Mouse (Mus musculus) heart, embryonic 10.5 days (tissue): ENCODE measurements around the gene Arhgap18. TPM values are rescaled to one million over a fixed set of nuclear protein-coding genes. Genes with fewer than 3 reads are reported as not detected.

Source experiments
- DNase-seq: peaks from one replicate; pipeline ENCODE4 v3.0.0-alpha.2; 2017; ENCODE audit warnings: low spot score
- H3K27ac ChIP-seq: fragments of 300-500 bp; sonication (generic); 2 replicates; pipeline ENCODE4 v1.5.1; 2016; ENCODE audit warnings: mild to moderate bottlenecking
- H3K27me3 ChIP-seq: fragments of 300-500 bp; sonication (generic); 2 replicates; pipeline ENCODE4 v1.6.1; 2016; ENCODE audit warnings: mild to moderate bottlenecking; ENCODE audit not compliant: poor library complexity, insufficient read depth, severe bottlenecking
- H3K36me3 ChIP-seq: fragments of 300-500 bp; sonication (generic); 2 replicates; pipeline ENCODE4 v1.6.1; 2016; ENCODE audit warnings: mild to moderate bottlenecking, moderate library complexity
- H3K4me1 ChIP-seq: fragments of 300-500 bp; sonication (generic); 2 replicates; pipeline ENCODE4 v1.6.1; 2016; ENCODE audit warnings: mild to moderate bottlenecking
- H3K4me3 ChIP-seq: fragments of 300-500 bp; sonication (generic); 2 replicates; pipeline ENCODE4 v1.5.1; 2016; ENCODE audit warnings: mild to moderate bottlenecking, moderate library complexity
- H3K9me3 ChIP-seq: fragments of 300-500 bp; sonication (generic); 2 replicates; pipeline ENCODE4 v1.6.1; 2016; ENCODE audit warnings: mild to moderate bottlenecking, moderate library complexity
- whole genome bisulfite sequencing: fragments of 180-500 bp; shearing (Covaris S2); methylation state at CpG from one replicate; pipeline ENCODE4 v1.1.7; 2016; 5-methylcytosine and 5-hydroxymethylcytosine counted together
- polyA plus RNA-seq: library from polyadenylated mRNA; unstranded; fragments of >200 nt; fragmentation: Nextera tagmentation; extraction: Ambion mirVana; gene quantifications from 2 replicates; pipeline ENCODE4 v1.2.1, GENCODE M21; 2016

Gene Arhgap18
- polyA plus RNA-seq: 12.8 and 22.7 TPM in 2 replicates

DNA sequence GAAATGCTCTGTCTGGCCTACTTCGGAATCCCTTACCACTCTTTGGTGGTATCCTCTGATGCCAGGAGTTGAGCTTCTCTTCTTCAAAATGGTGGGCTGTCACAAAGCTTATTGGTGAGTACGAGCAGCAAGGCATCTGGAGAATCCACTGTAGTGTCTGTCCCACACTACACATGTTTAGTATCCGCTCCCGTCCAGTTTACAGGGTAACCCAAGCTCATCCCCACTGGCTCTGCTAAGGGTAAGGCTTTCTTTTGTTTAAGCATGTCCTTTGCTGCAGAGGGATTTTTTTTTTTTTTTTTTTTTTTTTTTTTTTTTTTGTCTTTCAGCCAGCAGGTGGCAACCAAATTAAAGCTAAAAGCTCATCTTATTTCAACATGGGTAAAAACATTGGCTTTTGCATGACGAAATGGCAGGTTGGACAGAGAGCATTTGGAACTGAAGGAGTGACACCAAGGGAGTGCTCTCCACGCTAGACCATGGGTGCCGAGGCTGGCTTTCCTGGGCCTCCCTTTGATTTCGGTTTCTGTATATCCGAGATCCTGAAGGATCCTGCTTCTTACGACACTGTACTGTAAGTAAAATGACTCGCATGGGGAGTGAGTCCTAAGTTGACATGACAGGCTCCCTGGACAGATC, at the start of gene Arhgap18:
Gene Arhgap18 (plus strand): TSS at position 493 of the 639 bp plus-strand sequence.
- no peak for DNase-seq
- H3K36me3 ChIP-seq: no peaks in the 10 kb centered on the region
- no peak within 1 kb of the TSS for H3K4me3 ChIP-seq
- WGBS: 84% methylated on average over 11 of the region's 11 CpGs
- H3K4me1 ChIP-seq: no peaks in the 10 kb centered on the region
- no peak within 1 kb of the TSS for H3K27ac ChIP-seq
- no peaks in the 10 kb centered on the region for H3K27me3 ChIP-seq
- no peaks in the 10 kb centered on the region for H3K9me3 ChIP-seq

DNA sequence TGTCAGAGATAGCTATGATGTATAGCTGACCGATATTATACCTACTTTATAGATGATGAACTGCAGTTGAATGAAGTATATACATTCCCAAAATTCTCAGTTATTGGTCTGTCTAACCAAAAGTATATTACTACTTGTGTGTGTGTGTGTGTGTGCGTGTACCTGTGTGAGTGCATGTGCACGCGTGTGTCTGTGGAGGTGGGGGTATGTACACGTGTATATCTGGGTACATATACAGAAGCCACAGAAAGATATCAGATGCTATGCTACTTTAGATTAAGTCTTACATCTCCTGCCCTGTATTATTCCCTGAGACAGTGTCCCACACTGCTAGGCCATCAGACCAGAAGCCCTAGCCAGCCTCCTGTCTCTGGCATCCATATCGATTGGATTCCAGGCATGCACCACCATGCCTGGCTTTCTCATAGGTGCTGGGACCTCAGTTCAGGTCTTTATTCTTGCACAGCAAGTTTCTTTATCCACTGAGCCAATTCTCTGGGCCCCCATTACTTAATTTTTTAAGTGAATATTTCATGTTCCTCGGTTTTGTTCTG, 42.7 kb upstream of the Arhgap18 start:
- Histone ChIP-seq H3K4me3 (no peak overlapping the region), H3K9me3 (no peaks in the 10 kb centered on the region), H3K27me3 (no peaks in the 10 kb centered on the region), H3K36me3 (no peaks in the 10 kb centered on the region), H3K4me1 (no peaks in the 10 kb centered on the region), H3K27ac (no peak overlapping the region)
- no peak for DNase-seq
- 91% methylated on average over 7 of the region's 7 CpGs for WGBS

GRCm38 (mm10) chr10:26711068-26711467, 42.2 kb upstream of the Arhgap18 start:
- no peak for DNase-seq
- no peaks in the 10 kb centered on the region for H3K27me3 ChIP-seq
- no peaks in the 10 kb centered on the region for H3K36me3 ChIP-seq
- WGBS: 13% methylated on average over 3 of the region's 3 CpGs
- no peak overlapping the region for H3K27ac ChIP-seq
- no peaks in the 10 kb centered on the region for H3K4me1 ChIP-seq
- H3K4me3 ChIP-seq: no peak overlapping the region
- H3K9me3 ChIP-seq: no peaks in the 10 kb centered on the region

DNA sequence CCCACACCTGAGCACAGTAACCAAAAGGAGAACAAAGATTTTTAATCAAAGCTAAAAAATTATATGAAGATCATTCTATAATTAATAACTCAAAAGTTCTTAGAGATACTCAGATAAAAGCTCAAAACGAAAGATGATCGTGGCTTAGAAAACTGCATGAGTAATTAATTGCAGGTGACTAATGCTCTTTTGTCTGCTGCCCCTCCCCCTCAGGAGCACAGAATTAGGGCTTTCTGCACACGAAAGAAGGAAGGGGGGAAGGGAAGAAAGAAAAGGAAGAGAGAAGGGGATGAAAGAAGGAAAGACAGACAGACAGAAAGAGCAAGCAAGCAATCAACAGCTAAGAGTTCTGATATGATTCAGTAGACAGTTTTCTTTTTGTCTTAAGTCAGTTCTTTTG, 39.2 kb upstream of the Arhgap18 start:
- no peaks in the 10 kb centered on the region for H3K27me3 ChIP-seq
- no peak overlapping the region for H3K27ac ChIP-seq
- no peaks in the 10 kb centered on the region for H3K36me3 ChIP-seq
- DNase-seq: no peak
- H3K4me1 ChIP-seq: no peaks in the 10 kb centered on the region
- no peaks in the 10 kb centered on the region for H3K9me3 ChIP-seq
- 67% methylated on average over 3 of the region's 3 CpGs for WGBS
- H3K4me3 ChIP-seq: no peak overlapping the region

GRCm38 (mm10) chr10:26724704-26725103, 28.5 kb upstream of the Arhgap18 start:
- WGBS: 78% methylated on average over 2 of the region's 2 CpGs
- no peaks in the 10 kb centered on the region for H3K9me3 ChIP-seq
- no peak overlapping the region for H3K27ac ChIP-seq
- no peaks in the 10 kb centered on the region for H3K4me1 ChIP-seq
- no peak for DNase-seq
- no peaks in the 10 kb centered on the region for H3K36me3 ChIP-seq
- H3K27me3 ChIP-seq: no peaks in the 10 kb centered on the region
- no peak overlapping the region for H3K4me3 ChIP-seq

- no peaks in the 10 kb centered on the region for H3K4me1 ChIP-seq
- DNase-seq: no peak
Measured at GRCm38 (mm10) chr10:26725255-26725654, 28.0 kb upstream of the Arhgap18 start.

GRCm38 (mm10) chr10:26750827-26751226, 2.4 kb upstream of the Arhgap18 start:
- no peak for DNase-seq
- H3K36me3 ChIP-seq: no peaks in the 10 kb centered on the region
- H3K27me3 ChIP-seq: no peaks in the 10 kb centered on the region
- WGBS: 76% methylated on average over 3 of the region's 3 CpGs
- no peak overlapping the region for H3K27ac ChIP-seq
- H3K4me1 ChIP-seq: no peaks in the 10 kb centered on the region
- H3K9me3 ChIP-seq: no peaks in the 10 kb centered on the region
- H3K4me3 ChIP-seq: no peak overlapping the region

More at GRCm38 (mm10) chr10:26725255-26725654, 28.0 kb upstream of the Arhgap18 start:
- Histone ChIP-seq H3K9me3 (no peaks in the 10 kb centered on the region), H3K27ac (no peak overlapping the region), H3K36me3 (no peaks in the 10 kb centered on the region), H3K27me3 (no peaks in the 10 kb centered on the region), H3K4me3 (no peak overlapping the region)
- 87% methylated on average over 3 of the region's 3 CpGs for WGBS

DNA sequence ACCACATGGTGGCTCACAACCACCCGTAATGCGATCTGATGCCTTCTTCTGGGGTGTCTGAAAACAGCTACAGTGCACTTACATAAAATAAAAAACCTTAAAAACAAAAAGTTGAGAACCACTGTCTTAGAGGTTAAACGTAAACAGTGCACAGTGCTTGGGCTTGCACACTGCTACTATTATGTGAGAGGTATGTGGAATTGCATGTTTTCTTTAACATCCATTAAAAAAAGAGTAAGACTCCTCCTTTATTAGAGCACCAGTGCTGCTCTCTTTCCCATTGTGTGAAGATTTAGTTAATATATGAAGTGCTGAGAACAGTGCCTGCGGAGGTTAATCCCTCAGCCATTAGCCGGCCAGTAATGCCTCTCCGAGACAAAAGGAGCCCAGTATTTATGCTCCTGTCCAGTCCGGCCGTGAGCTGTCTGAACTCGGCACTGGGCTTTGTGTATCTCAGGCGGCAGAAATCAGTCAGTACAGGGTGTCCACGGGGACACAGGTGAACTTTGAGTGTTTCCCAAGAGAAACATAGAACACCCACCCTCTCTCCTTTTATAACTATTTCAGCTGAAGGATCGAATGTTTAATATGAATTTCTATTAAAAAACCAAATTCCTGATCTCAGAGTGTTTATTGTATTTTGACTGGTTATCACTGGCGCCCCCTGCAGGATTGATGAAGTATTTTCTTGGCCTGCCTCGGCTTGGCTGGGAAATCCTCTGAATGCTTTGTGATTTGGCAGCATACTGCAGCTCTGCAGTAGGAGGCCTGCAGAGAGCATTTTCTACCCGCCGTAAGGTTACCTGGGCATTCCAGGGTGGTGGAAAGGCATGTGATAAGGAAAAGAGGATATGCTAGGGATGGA, 925 bp upstream of the Arhgap18 start:
- H3K4me1 ChIP-seq: no peaks in the 10 kb centered on the region
- no peaks in the 10 kb centered on the region for H3K9me3 ChIP-seq
- no peaks in the 10 kb centered on the region for H3K27me3 ChIP-seq
- DNase-seq: no peak
- H3K4me3 ChIP-seq: no peak overlapping the region
- H3K27ac ChIP-seq: no peak overlapping the region
- WGBS: 72% methylated on average over 16 of the region's 16 CpGs
- no peaks in the 10 kb centered on the region for H3K36me3 ChIP-seq

DNA sequence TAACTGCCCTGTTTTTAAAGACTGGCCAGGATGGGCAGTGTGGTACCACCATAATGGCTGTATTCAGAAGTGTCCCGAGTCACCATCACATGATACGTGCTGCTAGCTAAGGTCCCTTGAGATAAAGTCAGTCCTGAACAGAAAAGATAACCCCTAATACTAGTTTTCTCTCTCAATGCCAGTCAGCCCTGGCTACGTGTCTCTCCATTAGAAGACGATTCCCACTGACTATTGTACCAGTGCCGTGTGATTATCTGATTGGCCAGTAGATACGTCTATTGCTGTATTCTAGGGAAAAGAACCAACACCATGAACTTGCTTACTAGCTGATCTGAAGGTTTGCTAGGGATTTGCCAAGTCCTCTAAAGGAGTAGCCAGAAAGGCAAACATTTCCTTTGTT, 785 bp downstream of the Arhgap18 start:
- Histone ChIP-seq H3K27ac (no peak overlapping the region), H3K9me3 (no peaks in the 10 kb centered on the region), H3K4me3 (no peak overlapping the region), H3K27me3 (no peaks in the 10 kb centered on the region), H3K36me3 (no peaks in the 10 kb centered on the region), H3K4me1 (no peaks in the 10 kb centered on the region)
- DNase-seq: no peak
- 88% methylated on average over 6 of the region's 6 CpGs for WGBS

DNA sequence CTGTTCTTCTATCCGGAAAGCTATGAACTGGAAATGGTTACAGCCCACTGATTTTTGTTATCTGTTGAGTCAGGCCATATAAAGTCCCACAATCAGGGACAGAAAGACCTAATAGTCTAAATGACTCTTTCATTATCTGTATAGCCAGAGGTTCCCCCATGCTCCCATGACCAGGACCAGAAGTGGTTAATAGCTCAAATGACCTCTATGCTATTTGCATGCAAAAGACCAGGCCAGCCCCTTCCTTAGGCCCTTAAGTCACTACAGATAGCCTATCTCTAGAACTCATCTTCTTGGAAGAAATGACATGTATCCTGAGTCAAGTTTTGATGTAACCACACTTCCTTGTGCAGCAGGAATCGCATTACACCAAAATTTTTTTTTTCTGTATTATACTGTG, 4.0 kb downstream of the Arhgap18 start:
- H3K9me3 ChIP-seq: no peaks in the 10 kb centered on the region
- H3K4me3 ChIP-seq: no peak overlapping the region
- no peak for DNase-seq
- peaks cover 3% of the 10 kb centered on the region; the same call in 1 of the 2 replicates for H3K4me1 ChIP-seq
- no peaks in the 10 kb centered on the region for H3K36me3 ChIP-seq
- no peak overlapping the region for H3K27ac ChIP-seq
- 90% methylated on average over 2 of the region's 2 CpGs for WGBS
- H3K27me3 ChIP-seq: no peaks in the 10 kb centered on the region

DNA sequence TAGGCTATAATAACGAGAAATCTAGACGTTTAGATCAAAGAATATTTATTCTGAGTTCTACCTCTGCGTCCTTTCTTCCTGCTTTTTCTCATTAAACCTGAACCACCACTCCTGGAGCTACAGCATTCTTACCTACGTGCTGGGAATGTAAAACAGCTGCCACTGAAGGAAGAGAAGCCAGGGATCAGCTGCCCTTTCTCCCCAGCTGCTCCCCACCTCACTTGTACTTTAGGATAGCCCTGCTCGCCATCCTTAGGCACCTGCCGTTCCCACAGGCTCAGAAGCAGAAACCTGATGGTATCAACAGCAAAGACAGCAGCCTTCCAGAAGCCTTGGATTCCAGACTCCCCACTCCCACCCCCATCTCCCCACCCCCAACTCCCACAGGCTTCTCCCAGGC, 6.2 kb downstream of the Arhgap18 start:
- H3K27ac ChIP-seq: no peak overlapping the region
- no peak for DNase-seq

GRCm38 (mm10) chr10:26761103-26761502, 7.9 kb downstream of the Arhgap18 start:
- 77% methylated on average over 4 of the region's 4 CpGs for WGBS
- no peak overlapping the region for H3K4me3 ChIP-seq
- no peaks in the 10 kb centered on the region for H3K27me3 ChIP-seq
- peaks cover 3% of the 10 kb centered on the region; the same call in 1 of the 2 replicates for H3K4me1 ChIP-seq
- H3K9me3 ChIP-seq: no peaks in the 10 kb centered on the region
- H3K27ac ChIP-seq: no peak overlapping the region
- H3K36me3 ChIP-seq: no peaks in the 10 kb centered on the region
- DNase-seq: no peak

More for the DNA sequence above, 6.2 kb downstream of the Arhgap18 start:
- WGBS: 50% methylated on average over 6 of the region's 6 CpGs
- Histone ChIP-seq H3K4me3 (no peak overlapping the region), H3K27me3 (no peaks in the 10 kb centered on the region), H3K36me3 (no peaks in the 10 kb centered on the region), H3K9me3 (no peaks in the 10 kb centered on the region), H3K4me1 (peaks cover 3% of the 10 kb centered on the region; the same call in 1 of the 2 replicates)
